Mouse (Mus musculus) thymus, adult 2 months (tissue): ENCODE measurements at regions not wholly inside any gene's neighbourhood (a gene's known extent, or its start where the extent isn't known, plus 50 kb on each side); places are given as distances from the start of the nearest gene placed in this dataset.

Experiments
- CTCF ChIP-seq: fragments of 200-500 bp; IDR thresholded peaks from 2 replicates; pipeline ENCODE4 v1.5.1; 2012; ENCODE audit warnings: mild to moderate bottlenecking, control low read depth, low read length, moderate library complexity, borderline replicate concordance; ENCODE audit not compliant: control insufficient read depth, poor library complexity, insufficient read depth; ENCODE audit errors: extremely low read depth
- POLR2A ChIP-seq: fragments of 200-500 bp; IDR thresholded peaks from 2 replicates; pipeline ENCODE4 v1.6.1; 2012; ENCODE audit warnings: mild to moderate bottlenecking, low read length, control low read depth, moderate library complexity; ENCODE audit not compliant: control insufficient read depth, poor library complexity, insufficient read depth; ENCODE audit errors: extremely low read depth

GRCm38 (mm10) chr6:89024101-89024650 lies 122.1 kb downstream of the Tpra1 start:
- no peak for TF ChIP-seq POLR2A
- peak; percentile 25; the same call in 1 of the 2 replicates for TF ChIP-seq CTCF
